Mouse (Mus musculus) inflammation-experienced regulatory T-cells (primary cell): Measurements from ENCODE around the gene Zscan20. TPM values are rescaled to one million over a fixed set of nuclear protein-coding genes. Genes with fewer than 3 reads are reported as not detected.

ENCODE experiments used
- polyA plus RNA-seq, 2 experiments: library from polyadenylated mRNA; unstranded; fragments of 100-300 nt; shearing (Covaris generic); gene quantifications; one replicate each; pipeline ENCODE4 v1.2.1; 2017

Zscan20 gene
- 10 to 100 TPM in 1 of 2 experiments, 1 to 10 TPM in 1; 8.7 to 12.1 TPM for polyA plus RNA-seq

GRCm38 (mm10) chr4:128609925-128610402 is at the start of gene Zscan20:
Gene Zscan20 (minus strand): TSS chr4:128610098.

DNA sequence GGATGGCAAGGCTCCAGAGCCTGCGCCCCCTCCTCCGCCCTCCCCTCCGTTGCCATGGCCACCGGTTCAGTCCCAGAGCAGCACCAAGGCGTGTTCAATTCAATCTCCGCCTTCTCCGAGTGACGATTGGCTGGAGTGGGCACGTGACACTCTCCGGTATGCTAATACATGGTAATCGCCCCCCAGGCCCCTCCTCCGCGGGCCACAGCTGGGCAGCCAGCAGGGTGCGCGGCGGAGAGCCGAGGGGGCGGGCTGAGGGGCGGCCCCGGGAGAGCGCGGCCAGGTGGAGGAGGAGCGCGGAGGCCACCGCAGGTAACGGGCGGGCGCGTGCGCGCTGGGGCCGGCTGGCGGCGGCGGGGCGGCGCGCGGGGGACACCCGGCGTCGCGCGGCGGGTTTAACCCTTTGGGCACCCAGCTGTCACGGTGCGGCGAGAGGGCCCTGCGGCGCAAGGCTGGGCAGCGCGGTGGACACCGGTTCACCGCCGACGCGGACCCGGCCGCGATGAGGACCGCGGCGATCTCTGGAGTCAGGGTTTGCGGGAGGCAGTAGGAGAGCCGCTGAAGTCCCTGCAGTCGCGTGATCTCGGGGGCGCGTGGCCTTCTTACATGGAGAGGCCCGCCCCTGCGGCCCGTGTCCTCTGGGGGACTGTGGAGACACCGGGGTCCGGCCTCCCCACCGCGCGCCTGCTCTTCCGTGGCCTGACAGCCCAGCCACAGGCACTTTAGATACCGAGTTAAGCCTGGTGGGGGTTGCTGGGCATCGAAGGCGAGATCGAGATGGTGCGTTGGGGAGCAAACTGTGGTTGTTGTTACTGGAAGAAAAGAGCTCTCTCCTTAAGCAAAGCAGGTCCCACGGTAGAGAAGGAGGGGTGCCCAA is 44.8 kb upstream of the Zscan20 start, which contains the start of gene Phc2:
Gene Phc2, plus strand, starts transcription at position 198 of the 877 bp plus-strand sequence.

GRCm38 (mm10) chr4:128618246-128618911 is 8.5 kb upstream of the Zscan20 start, which contains the start of gene Tlr12:
Gene Tlr12 (minus strand): TSS chr4:128618619.

Other genes with a start within 250 kb of the Zscan20 start
- 1 to 10 TPM; 1.3 to 2.0 TPM for gene Tlr12, start 8.5 kb upstream of the Zscan20 start, polyA plus RNA-seq
- 100 to 1,000 TPM; 117 to 139 TPM for gene Phc2, start 44.6 kb upstream of the Zscan20 start, polyA plus RNA-seq
- under 1 TPM in 1 of 2 experiments, not detected in 1; 0.12 TPM for gene A3galt2, start 145.3 kb upstream of the Zscan20 start, polyA plus RNA-seq
- gene Zfp362, start 195.9 kb upstream of the Zscan20 start, polyA plus RNA-seq = 10 to 100 TPM; 26.1 to 37.5 TPM